Mouse (Mus musculus): Measurements from ENCODE around the gene 2510002D24Rik. TPM values are rescaled to one million over a fixed set of nuclear protein-coding genes. Genes with fewer than 3 reads are reported as not detected.
A peak's percentile ranks its signal among the peaks of the same experiment; 100 is the strongest.

Gene 2510002D24Rik
- 32.3 and 32.8 TPM in 2 replicates for polyA plus RNA-seq (2016; fragmentation: Nextera tagmentation; extraction: Ambion mirVana)

- peaks cover 62% of the 10 kb centered on the region for H3K36me3 ChIP-seq
These were observed at the start of gene 2510002D24Rik, which contains the start of gene Gm28539 for GRCm38 (mm10) chr16:18836468-18837208. Gene 2510002D24Rik (plus strand): TSS chr16:18836578. Gene Gm28539 (plus strand): TSS chr16:18836584.

GRCm38 (mm10) chr16:18786652-18787051 lies 49.7 kb upstream of the 2510002D24Rik start:
- Histone ChIP-seq H3K27me3 (replicated peaks) (no peaks in the 10 kb centered on the region), H3K9me3 (replicated peaks) (no peaks in the 10 kb centered on the region), H3K4me2 (no peak overlapping the region), H3K9ac (no peak overlapping the region), H3K27ac (no peak overlapping the region), H3K4me3 (no peak overlapping the region), H3K36me3 (peaks cover 96% of the 10 kb centered on the region), H3K4me1 (peaks cover 30% of the 10 kb centered on the region)
- 90% methylated on average over 10 of the region's 10 CpGs for WGBS (ENCODE audit: insufficient replicate concordance)
- ATAC-seq: no peak

More at GRCm38 (mm10) chr16:18836468-18837208, at the start of gene 2510002D24Rik, which contains the start of gene Gm28539:
- peak; percentile 98 for ATAC-seq
- Histone ChIP-seq H3K27ac (peak within 1 kb of the TSS; percentile 85), H3K27me3 (replicated peaks) (no peaks in the 10 kb centered on the region), H3K4me2 (peak within 1 kb of the TSS; percentile 85), H3K4me3 (peak within 1 kb of the TSS; percentile 89), H3K4me1 (peaks cover 15% of the 10 kb centered on the region), H3K9me3 (replicated peaks) (no peaks in the 10 kb centered on the region), H3K9ac (peak within 1 kb of the TSS; percentile 93)
- WGBS (ENCODE audit: insufficient replicate concordance): under 1% methylated on average over 46 of the region's 46 CpGs

GRCm38 (mm10) chr16:18788627-18789406 lies 47.6 kb upstream of the 2510002D24Rik start:
- Histone ChIP-seq H3K4me2 (no peak overlapping the region), H3K9me3 (replicated peaks) (no peaks in the 10 kb centered on the region), H3K27ac (no peak overlapping the region), H3K9ac (no peak overlapping the region), H3K4me1 (peaks cover 30% of the 10 kb centered on the region), H3K27me3 (replicated peaks) (no peaks in the 10 kb centered on the region), H3K4me3 (no peak overlapping the region), H3K36me3 (peaks cover 98% of the 10 kb centered on the region)
- WGBS (ENCODE audit: insufficient replicate concordance): 60% methylated on average over 10 of the region's 10 CpGs
- ATAC-seq: no peak

- H3K9me3 ChIP-seq (replicated peaks): no peaks in the 10 kb centered on the region
These were observed 41.0 kb upstream of the 2510002D24Rik start for GRCm38 (mm10) chr16:18795223-18795899.

GRCm38 (mm10) chr16:18796645-18797044 lies 39.7 kb upstream of the 2510002D24Rik start:
- Histone ChIP-seq H3K27ac (no peak overlapping the region), H3K36me3 (peaks cover 100% of the 10 kb centered on the region), H3K4me3 (no peak overlapping the region), H3K9ac (no peak overlapping the region), H3K9me3 (replicated peaks) (no peaks in the 10 kb centered on the region), H3K4me1 (no peaks in the 10 kb centered on the region), H3K4me2 (no peak overlapping the region), H3K27me3 (replicated peaks) (no peaks in the 10 kb centered on the region)
- no peak for ATAC-seq
- WGBS (ENCODE audit: insufficient replicate concordance): 86% methylated on average over 7 of the region's 7 CpGs

More at GRCm38 (mm10) chr16:18795223-18795899, 41.0 kb upstream of the 2510002D24Rik start:
- no peak for ATAC-seq
- WGBS (ENCODE audit: insufficient replicate concordance): 90% methylated on average over 11 of the region's 11 CpGs
- peaks cover 100% of the 10 kb centered on the region for H3K36me3 ChIP-seq
- no peak overlapping the region for H3K27ac ChIP-seq
- H3K27me3 ChIP-seq (replicated peaks): no peaks in the 10 kb centered on the region
- no peak overlapping the region for H3K4me3 ChIP-seq
- H3K9ac ChIP-seq: no peak overlapping the region
- H3K4me2 ChIP-seq: no peak overlapping the region
- H3K4me1 ChIP-seq: no peaks in the 10 kb centered on the region

- WGBS (ENCODE audit: insufficient replicate concordance): 80% methylated on average over 5 of the region's 5 CpGs
- Histone ChIP-seq H3K9me3 (replicated peaks) (no peaks in the 10 kb centered on the region), H3K36me3 (peaks cover 94% of the 10 kb centered on the region)
These were observed 38.2 kb upstream of the 2510002D24Rik start for GRCm38 (mm10) chr16:18798151-18798550.

GRCm38 (mm10) chr16:18798841-18799240 lies 37.5 kb upstream of the 2510002D24Rik start:
- no peak for ATAC-seq
- WGBS (ENCODE audit: insufficient replicate concordance): 79% methylated on average over 2 of the region's 2 CpGs
- H3K27ac ChIP-seq: no peak overlapping the region
- H3K9ac ChIP-seq: no peak overlapping the region
- H3K4me2 ChIP-seq: no peak overlapping the region
- no peak overlapping the region for H3K4me3 ChIP-seq
- no peaks in the 10 kb centered on the region for H3K9me3 ChIP-seq (replicated peaks)
- H3K4me1 ChIP-seq: no peaks in the 10 kb centered on the region
- H3K27me3 ChIP-seq (replicated peaks): no peaks in the 10 kb centered on the region
- H3K36me3 ChIP-seq: peaks cover 92% of the 10 kb centered on the region

More at GRCm38 (mm10) chr16:18798151-18798550, 38.2 kb upstream of the 2510002D24Rik start:
- Histone ChIP-seq H3K9ac (no peak overlapping the region), H3K27ac (no peak overlapping the region), H3K27me3 (replicated peaks) (no peaks in the 10 kb centered on the region), H3K4me2 (no peak overlapping the region), H3K4me1 (no peaks in the 10 kb centered on the region), H3K4me3 (no peak overlapping the region)
- ATAC-seq: no peak

- Histone ChIP-seq H3K36me3 (peaks cover 87% of the 10 kb centered on the region), H3K4me3 (no peak overlapping the region), H3K9me3 (replicated peaks) (no peaks in the 10 kb centered on the region), H3K27me3 (replicated peaks) (no peaks in the 10 kb centered on the region), H3K4me2 (no peak overlapping the region), H3K27ac (no peak overlapping the region), H3K9ac (no peak overlapping the region), H3K4me1 (peaks cover 22% of the 10 kb centered on the region)
- ATAC-seq: no peak
- WGBS (ENCODE audit: insufficient replicate concordance): 90% methylated on average over 2 of the region's 2 CpGs
These were observed 30.6 kb upstream of the 2510002D24Rik start for GRCm38 (mm10) chr16:18805746-18806145.

GRCm38 (mm10) chr16:18809001-18809400 lies 27.4 kb upstream of the 2510002D24Rik start:
- Histone ChIP-seq H3K27ac (no peak overlapping the region), H3K36me3 (peaks cover 62% of the 10 kb centered on the region), H3K9me3 (replicated peaks) (no peaks in the 10 kb centered on the region), H3K4me1 (peaks cover 38% of the 10 kb centered on the region), H3K4me2 (0 out of 2 replicates have a peak overlapping the region, but pooled peaks have one; percentile 4), H3K4me3 (no peak overlapping the region), H3K27me3 (replicated peaks) (no peaks in the 10 kb centered on the region), H3K9ac (no peak overlapping the region)
- WGBS (ENCODE audit: insufficient replicate concordance): 84% methylated on average over 5 of the region's 5 CpGs
- no peak for ATAC-seq

- H3K36me3 ChIP-seq: peaks cover 59% of the 10 kb centered on the region
These were observed 25.3 kb upstream of the 2510002D24Rik start for GRCm38 (mm10) chr16:18811032-18811431.

GRCm38 (mm10) chr16:18811468-18812384 lies 24.7 kb upstream of the 2510002D24Rik start, which contains the start of the genes Ufd1 and Cdc45:
Gene Ufd1 (plus strand): TSS chr16:18811779.
Gene Cdc45 (minus strand): TSS chr16:18811987.
- Histone ChIP-seq H3K9ac (peak within 1 kb of the TSS; percentile 88), H3K27ac (peak within 1 kb of the TSS; percentile 84), H3K27me3 (replicated peaks) (no peaks in the 10 kb centered on the region), H3K36me3 (peaks cover 59% of the 10 kb centered on the region), H3K4me1 (peaks cover 42% of the 10 kb centered on the region), H3K4me2 (peak within 1 kb of the TSS; percentile 80), H3K9me3 (replicated peaks) (no peaks in the 10 kb centered on the region), H3K4me3 (peak within 1 kb of the TSS; percentile 93)
- peak; percentile 93 for ATAC-seq
- WGBS (ENCODE audit: insufficient replicate concordance): 0% methylated on average over 42 of the region's 42 CpGs

More at GRCm38 (mm10) chr16:18811032-18811431, 25.3 kb upstream of the 2510002D24Rik start:
- peak overlapping the region; percentile 70 for H3K27ac ChIP-seq
- no peaks in the 10 kb centered on the region for H3K9me3 ChIP-seq (replicated peaks)
- ATAC-seq: peak; percentile 69
- peak overlapping the region; percentile 78 for H3K9ac ChIP-seq
- WGBS (ENCODE audit: insufficient replicate concordance): 4% methylated on average over 5 of the region's 5 CpGs
- peaks cover 42% of the 10 kb centered on the region for H3K4me1 ChIP-seq
- H3K27me3 ChIP-seq (replicated peaks): no peaks in the 10 kb centered on the region
- peak overlapping the region; percentile 80 for H3K4me2 ChIP-seq
- peak overlapping the region; percentile 93 for H3K4me3 ChIP-seq

Measured in liver, embryonic 12.5 days (tissue).